17 mouse cellular contexts compared by ENCODE assay signal in the genomic region with DNA sequence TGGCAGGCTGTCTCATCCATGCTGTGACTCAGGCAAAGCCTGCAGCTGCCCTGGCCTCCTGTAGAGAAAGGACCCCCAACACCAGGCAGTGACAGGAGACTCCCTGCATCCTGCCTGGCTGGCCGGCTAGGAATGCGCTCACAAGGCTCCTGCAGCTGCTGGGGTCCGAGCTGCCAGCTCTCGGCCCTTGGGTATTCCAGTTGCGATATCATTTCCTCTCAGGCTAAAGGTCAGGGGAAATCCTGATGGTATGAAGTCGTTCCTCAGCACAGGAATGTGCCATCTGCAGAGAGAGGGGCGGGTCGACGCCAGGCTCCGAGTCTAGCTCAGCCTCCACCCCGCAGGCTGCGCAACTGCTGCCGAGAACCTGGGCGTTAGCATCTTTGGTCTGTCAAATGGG. TPM values are rescaled to one million over a fixed set of nuclear protein-coding genes. Genes with fewer than 3 reads are reported as not detected.
DNase-seq lines count a peak whose midpoint lies in the region; ATAC-seq lines count a peak whose summit lies in the region.
"Had no signal": no experiment of that assay in that cellular context is flagged by ENCODE, and none has a peak within 500 bp of the region (broad histone marks: within the 10 kb centered on the region; RNA-seq: fewer than 3 reads in every experiment).

No protein-coding gene starts in this region.

- H3K4me2 ChIP-seq in forebrain, embryonic 12.5 days = no peak overlapping the region

- peak; percentile 98 for DNase-seq in heart, adult 11 months
- DNase-seq in heart, embryonic 10.5 days (ENCODE audit: low spot score) = no peak
- peak; percentile 19 for DNase-seq in embryo, embryonic 10.5 days (ENCODE audit: low spot score)
- DNase-seq in gastrocnemius, postnatal 25 days = peak; percentile 65
- DNase-seq in limb, embryonic 10.5 days (ENCODE audit: low spot score) = peak; percentile 29
- no peak for DNase-seq in thymus, postnatal 0 days (ENCODE audit: low spot score)
- DNase-seq: adrenal gland, postnatal 25 days; cerebellum, adult 11 months; liver; right cerebral cortex, postnatal 25 days had no signal

- H3K9me3 ChIP-seq in heart, embryonic 10.5 days = no peaks in the 10 kb centered on the region
- H3K9me3 ChIP-seq in limb, embryonic 10.5 days (replicated peaks) = no peaks in the 10 kb centered on the region
- H3K9me3 ChIP-seq in forebrain, embryonic 12.5 days = no peaks in the 10 kb centered on the region
- H3K9me3 ChIP-seq: G1E had no signal

- H3K4me3 ChIP-seq in heart, embryonic 10.5 days = no peak overlapping the region
- H3K4me3 ChIP-seq in limb, embryonic 10.5 days = no peak overlapping the region
- no peak overlapping the region for H3K4me3 ChIP-seq in forebrain, embryonic 12.5 days (replicated peaks)
- H3K4me3 ChIP-seq: erythroblast, embryonic 14.5 days; layer of hippocampus, adult 2 months; megakaryocyte, embryonic 14.5 days had no signal

- H3K27ac ChIP-seq in heart, embryonic 10.5 days = no peak overlapping the region
- no peak overlapping the region for H3K27ac ChIP-seq in limb, embryonic 10.5 days
- H3K27ac ChIP-seq in forebrain, embryonic 12.5 days = no peak overlapping the region
- H3K27ac ChIP-seq: layer of hippocampus, adult 2 months had no signal

- no peaks in the 10 kb centered on the region for H3K36me3 ChIP-seq in heart, embryonic 10.5 days
- no peaks in the 10 kb centered on the region for H3K36me3 ChIP-seq in limb, embryonic 10.5 days
- H3K36me3 ChIP-seq in forebrain, embryonic 12.5 days (replicated peaks) = no peaks in the 10 kb centered on the region
- H3K36me3 ChIP-seq: G1E had no signal

- H3K4me1 ChIP-seq in heart, embryonic 10.5 days = peaks cover 13% of the 10 kb centered on the region
- H3K4me1 ChIP-seq in limb, embryonic 10.5 days = peaks cover 6% of the 10 kb centered on the region
- H3K4me1 ChIP-seq in forebrain, embryonic 12.5 days = peaks cover 18% of the 10 kb centered on the region
- H3K4me1 ChIP-seq: megakaryocyte, embryonic 14.5 days had no signal

- no peak overlapping the region for H3K9ac ChIP-seq in forebrain, embryonic 12.5 days

- no peak for ATAC-seq in forebrain, embryonic 12.5 days (ENCODE audit: low FRiP score)
- ATAC-seq in megakaryocyte progenitor cell, adult 5-6 weeks (replicated peaks; ENCODE audit: poor library complexity) = no peak

- no peaks in the 10 kb centered on the region for H3K27me3 ChIP-seq in heart, embryonic 10.5 days (ENCODE audit: insufficient read depth, poor library complexity, severe bottlenecking)
- no peaks in the 10 kb centered on the region for H3K27me3 ChIP-seq in limb, embryonic 10.5 days (ENCODE audit: low read depth, poor library complexity, severe bottlenecking)
- peaks cover 31% of the 10 kb centered on the region for H3K27me3 ChIP-seq in forebrain, embryonic 12.5 days

- 44% methylated on average over 14 of the region's 14 CpGs for WGBS in heart, embryonic 10.5 days
- WGBS in limb, embryonic 10.5 days = 63% methylated on average over 14 of the region's 14 CpGs
- 56% methylated on average over 14 of the region's 14 CpGs for WGBS in forebrain, embryonic 12.5 days

RNA-seq across cellular contexts. Expression of gene Tll2, which starts 46.2 kb away (rescaled TPM):
- polyA plus RNA-seq in heart, embryonic 10.5 days (2016; fragmentation: Nextera tagmentation; extraction: Ambion mirVana) = 0.05 TPM in 1 of 2 replicates, not detected in the other
- total RNA-seq in gastrocnemius, postnatal 25 days (2021) = under 1 TPM in 1 of 2 experiments, not detected in 1; 0.24 TPM
- 0.03 TPM in 1 of 2 replicates, not detected in the other for polyA plus RNA-seq in limb, embryonic 10.5 days (2016; fragmentation: Nextera tagmentation; extraction: Ambion mirVana)
- 0.83 and 0.86 TPM in 2 replicates for polyA plus RNA-seq in forebrain, embryonic 12.5 days (2016; fragmentation: Nextera tagmentation; extraction: Ambion mirVana)
- total RNA-seq in megakaryocyte progenitor cell, adult 5-6 weeks (2015) = 0.05 TPM in 1 of 2 replicates, not detected in the other
- not detected in 2 replicates for total RNA-seq in megakaryocyte progenitor cell, adult 5-6 weeks (2017)
- 0.08 and 0.14 TPM in 2 replicates for polyA plus RNA-seq in thymus, postnatal 0 days (2015; fragmentation: Nextera tagmentation; extraction: Ambion mirVana)
- total RNA-seq: G1E had no signal
- polyA plus RNA-seq: erythroblast, embryonic 14.5 days; G1E; intestine, embryonic 14.5 days had no signal

Comparison
In these comparisons a context has a peak if more than half of its experiments do, and no peak if none do; other contexts are left out.
1. DNase-seq: peak in heart, adult 11 months (single experiment), embryo, embryonic 10.5 days (single experiment), gastrocnemius, postnatal 25 days (single experiment) and limb, embryonic 10.5 days (single experiment); none in heart, embryonic 10.5 days (single experiment) and thymus, postnatal 0 days (single experiment).